22 mouse cellular contexts compared by ENCODE assay signal in genomic region chr12:32605353-32605752, GRCm38 (mm10).
"Had no signal": no experiment of that assay in that cellular context is flagged by ENCODE, and none has a peak within 500 bp of the region (broad histone marks: within the 10 kb centered on the region; RNA-seq: fewer than 3 reads in every experiment).

No protein-coding gene starts in this region.

- H3K4me3 ChIP-seq: kidney, embryonic 15.5 days; left cerebral cortex, adult 2 months; limb, embryonic 12.5 days; limb, embryonic 15.5 days; megakaryocyte, embryonic 14.5 days; midbrain, embryonic 10.5 days; midbrain, embryonic 13.5 days; myocyte; neural tube, embryonic 13.5 days had no signal

- H3K36me3 ChIP-seq: kidney, embryonic 15.5 days; limb, embryonic 12.5 days; limb, embryonic 15.5 days; midbrain, embryonic 10.5 days; midbrain, embryonic 13.5 days; neural tube, embryonic 13.5 days had no signal

- DNase-seq: kidney, adult 8-10 months; kidney, postnatal 10 days; layer of hippocampus, postnatal 36 days; left cerebral cortex, postnatal 4 days; liver, postnatal 0 days; retina, postnatal 1 day; thymus, adult 2 months; thymus, postnatal 14 days; thymus, postnatal 4 days had no signal

- H3K9me3 ChIP-seq: kidney, embryonic 15.5 days; limb, embryonic 15.5 days; megakaryocyte, embryonic 14.5 days; midbrain, embryonic 10.5 days; midbrain, embryonic 13.5 days; neural tube, embryonic 13.5 days had no signal

- H3K4me1 ChIP-seq: kidney, embryonic 15.5 days; limb, embryonic 12.5 days; limb, embryonic 15.5 days; megakaryocyte, embryonic 14.5 days; midbrain, embryonic 10.5 days; midbrain, embryonic 13.5 days; neural tube, embryonic 13.5 days had no signal

- H3K27me3 ChIP-seq: kidney, embryonic 15.5 days; limb, embryonic 12.5 days; limb, embryonic 15.5 days; megakaryocyte, embryonic 14.5 days; midbrain, embryonic 13.5 days; neural tube, embryonic 13.5 days had no signal

- H3K4me2 ChIP-seq: kidney, embryonic 15.5 days; limb, embryonic 12.5 days; limb, embryonic 15.5 days; liver, embryonic 11.5 days; midbrain, embryonic 13.5 days; neural tube, embryonic 13.5 days had no signal

- H3K27ac ChIP-seq: kidney, embryonic 15.5 days; left cerebral cortex, adult 2 months; limb, embryonic 12.5 days; limb, embryonic 15.5 days; liver, embryonic 14.5 days; midbrain, embryonic 10.5 days; midbrain, embryonic 13.5 days; neural tube, embryonic 13.5 days; stomach, postnatal 0 days had no signal

- H3K9ac ChIP-seq: kidney, embryonic 15.5 days; limb, embryonic 12.5 days; limb, embryonic 15.5 days; liver, embryonic 14.5 days; liver, postnatal 0 days; midbrain, embryonic 13.5 days; neural tube, embryonic 13.5 days had no signal

- ATAC-seq: liver, postnatal 0 days; midbrain, embryonic 13.5 days; midbrain, embryonic 16.5 days had no signal
